Mouse (Mus musculus) cerebral cortex, adult 2 months (tissue): ENCODE results near the gene Ube2ql1.

ENCODE experiments used
- WGBS: fragments of 180-500 bp; shearing (Covaris S2); methylation state at CpG from one replicate; pipeline ENCODE4 v1.1.7; 2018; 5-methylcytosine and 5-hydroxymethylcytosine counted together

The Ube2ql1 gene

GRCm38 (mm10) chr13:69708236-69708635 lies 31.5 kb downstream of the Ube2ql1 start:
- 53% methylated on average over 7 of the region's 7 CpGs for WGBS

- WGBS = 87% methylated on average over 12 of the region's 12 CpGs
Observed at GRCm38 (mm10) chr13:69707496-69707895, 32.2 kb downstream of the Ube2ql1 start.

GRCm38 (mm10) chr13:69706919-69707318 lies 32.8 kb downstream of the Ube2ql1 start:
- 31% methylated on average over 2 of the region's 2 CpGs for WGBS

- 38% methylated on average over 11 of the region's 11 CpGs for WGBS
Observed at GRCm38 (mm10) chr13:69703505-69703904, 36.2 kb downstream of the Ube2ql1 start.

- WGBS = 88% methylated on average over 4 of the region's 4 CpGs
Observed at GRCm38 (mm10) chr13:69701397-69701796, 38.3 kb downstream of the Ube2ql1 start.

- 62% methylated on average over 1 of the region's 1 CpGs for WGBS
Observed at GRCm38 (mm10) chr13:69700827-69701226, 38.9 kb downstream of the Ube2ql1 start.

- 21% methylated on average over 13 of the region's 13 CpGs for WGBS
Observed at GRCm38 (mm10) chr13:69696333-69696991, 43.2 kb downstream of the Ube2ql1 start.

GRCm38 (mm10) chr13:69691074-69691473 lies 48.6 kb downstream of the Ube2ql1 start:
- WGBS = 46% methylated on average over 7 of the region's 7 CpGs

- 67% methylated on average over 1 of the region's 1 CpGs for WGBS
Observed at GRCm38 (mm10) chr13:69687023-69687422, 52.7 kb downstream of the Ube2ql1 start.

- 43% methylated on average over 5 of the region's 5 CpGs for WGBS
Observed at GRCm38 (mm10) chr13:69685406-69685818, 54.3 kb downstream of the Ube2ql1 start.

GRCm38 (mm10) chr13:69673921-69674618 lies 65.6 kb downstream of the Ube2ql1 start:
- 83% methylated on average over 10 of the region's 10 CpGs for WGBS

- 85% methylated on average over 5 of the region's 5 CpGs for WGBS
Observed at GRCm38 (mm10) chr13:69673197-69673920, 66.3 kb downstream of the Ube2ql1 start.

- 95% methylated on average over 10 of the region's 10 CpGs for WGBS
Observed at GRCm38 (mm10) chr13:69672565-69672964, 67.1 kb downstream of the Ube2ql1 start.

GRCm38 (mm10) chr13:69672121-69672520 lies 67.6 kb downstream of the Ube2ql1 start:
- 86% methylated on average over 5 of the region's 5 CpGs for WGBS

GRCm38 (mm10) chr13:69654508-69654907 lies 85.2 kb downstream of the Ube2ql1 start:
- 68% methylated on average over 3 of the region's 3 CpGs for WGBS
